Mouse (Mus musculus): ENCODE measurements at regions not wholly inside any gene's neighbourhood (a gene's known extent, or its start where the extent isn't known, plus 50 kb on each side); places are given as distances from the start of the nearest gene placed in this dataset.
"Not testable (repeated sequence)": the region's sequence is repeated elsewhere in the genome, so short reads cannot be mapped to it uniquely, and the experiment has no call there.

DNA sequence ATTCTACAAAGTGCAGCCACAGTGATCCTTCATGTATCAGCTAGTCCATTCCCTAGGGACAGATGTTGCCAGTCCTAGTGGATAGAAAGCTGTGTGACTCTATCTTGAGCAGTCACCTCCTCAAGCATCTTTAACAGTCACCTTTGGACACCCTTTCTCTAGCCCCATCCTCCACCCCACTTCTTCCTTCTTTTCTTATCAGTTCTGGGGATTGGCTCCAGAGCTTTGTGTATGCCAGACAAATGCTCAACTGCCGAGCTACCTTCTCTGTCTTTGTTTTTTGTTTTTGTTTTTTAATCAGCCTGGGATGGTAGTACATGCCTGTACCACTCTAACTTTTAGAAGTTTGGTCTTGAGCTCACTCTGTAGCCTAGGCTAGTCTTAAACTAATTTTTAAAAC is 96.7 kb downstream of the Cd24a start:
- Histone ChIP-seq H3K36me3 (no peaks in the 10 kb centered on the region), H3K27ac (ENCODE audit: poor library complexity, severe bottlenecking) (no peak overlapping the region), H3K4me3 (no peak overlapping the region), H3K4me1 (replicated peaks) (peaks cover 5% of the 10 kb centered on the region; the same call in 1 of the 2 replicates), H3K4me2 (no peak overlapping the region), H3K27me3 (replicated peaks) (no peaks in the 10 kb centered on the region), H3K9me3 (replicated peaks) (no peaks in the 10 kb centered on the region), H3K9ac (no peak overlapping the region)
- 41% methylated on average over 1 of the region's 1 CpGs for WGBS
- no peak for ATAC-seq (ENCODE audit: insufficient number of reproducible peaks, low FRiP score)

GRCm38 (mm10) chr10:43675495-43675894 is 97.4 kb downstream of the Cd24a start:
- not testable (repeated sequence) for H3K9ac ChIP-seq; H3K4me1 ChIP-seq (replicated peaks); H3K27me3 ChIP-seq (replicated peaks); H3K4me2 ChIP-seq; ATAC-seq (ENCODE audit: insufficient number of reproducible peaks, low FRiP score); H3K9me3 ChIP-seq (replicated peaks); H3K36me3 ChIP-seq; H3K27ac ChIP-seq (ENCODE audit: poor library complexity, severe bottlenecking); H3K4me3 ChIP-seq
- 80% methylated on average over 1 of the region's 1 CpGs for WGBS

DNA sequence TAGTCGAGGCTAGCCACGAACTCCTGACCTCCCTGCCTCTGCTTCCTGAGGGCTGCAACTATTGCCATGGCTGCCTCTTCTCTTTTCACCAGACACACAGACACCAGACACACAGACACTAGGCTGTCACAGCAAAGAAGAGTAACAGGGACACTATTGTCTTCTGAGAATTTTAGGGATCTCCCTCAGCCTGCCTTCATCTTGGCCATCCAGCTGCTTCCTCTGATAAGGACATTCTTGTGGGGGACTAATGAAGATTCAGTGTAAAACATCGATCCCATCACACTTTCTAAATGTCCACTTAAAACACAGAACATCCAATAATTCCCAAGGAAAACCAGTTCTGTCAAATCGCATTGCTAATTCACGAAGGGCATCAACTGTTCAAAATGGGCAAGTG is 98.2 kb downstream of the Cd24a start:
- no peak overlapping the region for H3K9ac ChIP-seq
- no peaks in the 10 kb centered on the region for H3K27me3 ChIP-seq (replicated peaks)
- no peak overlapping the region for H3K4me2 ChIP-seq
- H3K9me3 ChIP-seq (replicated peaks) = no peaks in the 10 kb centered on the region
- no peak overlapping the region for H3K27ac ChIP-seq (ENCODE audit: poor library complexity, severe bottlenecking)
- 68% methylated on average over 5 of the region's 5 CpGs for WGBS
- no peak overlapping the region for H3K4me3 ChIP-seq
- no peaks in the 10 kb centered on the region for H3K36me3 ChIP-seq
- no peak for ATAC-seq (ENCODE audit: insufficient number of reproducible peaks, low FRiP score)
- H3K4me1 ChIP-seq (replicated peaks) = no peaks in the 10 kb centered on the region

DNA sequence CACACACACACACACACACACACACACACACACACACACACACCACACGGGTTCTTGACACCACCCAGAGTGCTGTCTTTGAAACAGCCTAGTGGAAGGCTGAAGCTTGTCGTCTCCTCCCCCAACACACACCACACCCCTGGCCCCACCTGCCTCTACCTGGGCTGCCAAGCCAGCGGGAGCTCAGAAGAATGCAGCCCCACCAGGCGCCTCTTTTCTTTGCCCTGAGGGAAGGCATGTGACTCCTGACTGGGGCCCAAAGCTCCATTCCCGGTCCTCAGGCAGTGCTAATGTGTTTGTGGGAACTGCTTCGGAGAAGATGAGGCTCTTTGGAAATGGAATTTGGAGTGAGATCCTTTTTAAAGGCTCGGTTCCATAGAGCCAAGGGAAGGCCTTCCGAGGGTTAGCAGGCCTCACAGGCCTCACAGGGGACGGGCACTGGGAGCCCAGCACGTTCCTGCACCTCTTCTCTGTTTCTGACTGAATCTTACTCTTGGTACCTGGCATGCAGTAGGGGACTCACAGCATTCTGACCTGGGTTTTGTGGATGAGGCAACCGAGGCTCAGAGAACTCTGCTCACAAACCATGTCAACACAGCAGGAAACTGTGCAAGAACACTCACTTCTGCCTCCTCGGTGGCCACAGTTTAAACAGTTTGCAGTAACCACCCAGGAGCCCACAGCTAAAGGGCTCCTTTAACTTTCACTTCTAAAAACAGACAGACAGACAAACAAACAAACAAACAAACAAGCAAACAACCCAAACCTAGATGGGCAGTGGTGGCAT is 106.4 kb downstream of the Cd24a start:
- no peak for ATAC-seq (ENCODE audit: insufficient number of reproducible peaks, low FRiP score)
- Histone ChIP-seq H3K4me1 (replicated peaks) (peaks cover 10% of the 10 kb centered on the region), H3K27ac (ENCODE audit: poor library complexity, severe bottlenecking) (no peak overlapping the region), H3K4me2 (no peak overlapping the region), H3K4me3 (no peak overlapping the region), H3K36me3 (no peaks in the 10 kb centered on the region), H3K9ac (no peak overlapping the region), H3K9me3 (replicated peaks) (no peaks in the 10 kb centered on the region), H3K27me3 (replicated peaks) (no peaks in the 10 kb centered on the region)
- WGBS = 47% methylated on average over 12 of the region's 12 CpGs

- Histone ChIP-seq H3K9ac (peak overlapping the region; percentile 40), H3K4me1 (replicated peaks) (peaks cover 31% of the 10 kb centered on the region), H3K27me3 (replicated peaks) (no peaks in the 10 kb centered on the region), H3K4me2 (peak overlapping the region; percentile 43), H3K4me3 (no peak overlapping the region), H3K27ac (ENCODE audit: poor library complexity, severe bottlenecking) (0 out of 2 replicates have a peak overlapping the region, but pooled peaks have one; percentile 28), H3K36me3 (no peaks in the 10 kb centered on the region), H3K9me3 (replicated peaks) (no peaks in the 10 kb centered on the region)
- ATAC-seq (ENCODE audit: insufficient number of reproducible peaks, low FRiP score) = no peak
- WGBS = 12% methylated on average over 10 of the region's 10 CpGs
Measured at GRCm38 (mm10) chr10:43689161-43689913, 111.3 kb downstream of the Cd24a start.

DNA sequence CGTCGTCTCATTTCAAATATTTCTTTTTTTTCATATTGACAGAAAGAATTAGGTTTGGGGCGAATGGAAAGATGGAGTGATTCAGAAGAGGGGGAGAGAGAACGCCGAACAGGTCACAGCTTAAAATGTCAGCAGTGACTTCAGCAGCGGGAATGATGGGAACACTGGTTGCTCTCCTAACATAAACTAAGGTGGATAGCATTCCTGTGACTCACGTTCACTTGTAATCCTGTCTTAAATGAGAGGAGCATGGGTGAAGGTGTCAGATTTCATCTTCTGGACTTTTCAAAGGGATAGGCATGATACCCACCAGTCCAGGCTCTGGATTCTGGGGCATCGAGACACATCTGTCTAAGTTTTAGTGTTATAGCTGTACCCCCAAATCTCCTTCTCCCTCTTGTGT is 111.8 kb downstream of the Cd24a start:
- Histone ChIP-seq H3K4me1 (replicated peaks) (peaks cover 36% of the 10 kb centered on the region), H3K27me3 (replicated peaks) (no peaks in the 10 kb centered on the region), H3K4me3 (no peak overlapping the region), H3K27ac (ENCODE audit: poor library complexity, severe bottlenecking) (no peak overlapping the region), H3K36me3 (no peaks in the 10 kb centered on the region), H3K4me2 (peak overlapping the region; percentile 43), H3K9me3 (replicated peaks) (no peaks in the 10 kb centered on the region), H3K9ac (no peak overlapping the region)
- WGBS = 33% methylated on average over 8 of the region's 8 CpGs
- no peak for ATAC-seq (ENCODE audit: insufficient number of reproducible peaks, low FRiP score)

GRCm38 (mm10) chr10:43693974-43694373 is 115.9 kb downstream of the Cd24a start:
- Histone ChIP-seq H3K4me2 (no peak overlapping the region), H3K27ac (ENCODE audit: poor library complexity, severe bottlenecking) (no peak overlapping the region), H3K36me3 (no peaks in the 10 kb centered on the region), H3K9ac (no peak overlapping the region), H3K4me3 (no peak overlapping the region), H3K9me3 (replicated peaks) (no peaks in the 10 kb centered on the region), H3K4me1 (replicated peaks) (peaks cover 31% of the 10 kb centered on the region), H3K27me3 (replicated peaks) (no peaks in the 10 kb centered on the region)
- ATAC-seq (ENCODE audit: insufficient number of reproducible peaks, low FRiP score) = no peak
- 35% methylated on average over 5 of the region's 5 CpGs for WGBS

- WGBS = 24% methylated on average over 6 of the region's 6 CpGs
- Histone ChIP-seq H3K36me3 (no peaks in the 10 kb centered on the region), H3K9me3 (replicated peaks) (no peaks in the 10 kb centered on the region), H3K4me2 (no peak overlapping the region), H3K27ac (ENCODE audit: poor library complexity, severe bottlenecking) (no peak overlapping the region), H3K9ac (no peak overlapping the region), H3K4me1 (replicated peaks) (peaks cover 25% of the 10 kb centered on the region), H3K27me3 (replicated peaks) (no peaks in the 10 kb centered on the region), H3K4me3 (no peak overlapping the region)
- no peak for ATAC-seq (ENCODE audit: insufficient number of reproducible peaks, low FRiP score)
Measured at GRCm38 (mm10) chr10:43694508-43694907, 116.4 kb downstream of the Cd24a start.

DNA sequence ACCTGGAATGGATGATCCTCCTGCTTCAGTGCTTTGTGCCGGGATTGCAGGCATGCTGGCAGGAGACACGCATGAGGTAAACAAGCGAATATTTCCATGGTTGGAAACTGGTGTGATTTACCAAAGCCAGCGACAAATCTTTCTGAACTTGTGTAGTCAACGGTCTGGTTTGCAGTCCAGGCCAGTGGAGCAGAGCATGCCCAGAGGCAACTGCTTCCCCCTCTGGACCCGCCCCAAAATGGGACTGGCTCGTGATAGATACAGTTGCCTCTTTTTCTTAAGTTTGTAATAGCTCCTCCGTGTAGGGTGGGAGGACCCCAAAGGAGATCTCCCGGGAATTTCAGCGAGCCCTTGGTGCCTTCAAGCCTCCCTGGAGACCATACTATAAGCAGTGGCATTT is 117.4 kb downstream of the Cd24a start:
- no peak for ATAC-seq (ENCODE audit: insufficient number of reproducible peaks, low FRiP score)
- H3K4me1 ChIP-seq (replicated peaks) = peaks cover 16% of the 10 kb centered on the region
- H3K27ac ChIP-seq (ENCODE audit: poor library complexity, severe bottlenecking) = no peak overlapping the region
- H3K36me3 ChIP-seq = no peaks in the 10 kb centered on the region
- 74% methylated on average over 10 of the region's 10 CpGs for WGBS
- H3K27me3 ChIP-seq (replicated peaks) = no peaks in the 10 kb centered on the region
- H3K4me2 ChIP-seq = no peak overlapping the region
- no peaks in the 10 kb centered on the region for H3K9me3 ChIP-seq (replicated peaks)
- H3K9ac ChIP-seq = no peak overlapping the region
- H3K4me3 ChIP-seq = no peak overlapping the region

- Histone ChIP-seq H3K36me3 (no peaks in the 10 kb centered on the region), H3K9me3 (replicated peaks) (no peaks in the 10 kb centered on the region), H3K9ac (no peak overlapping the region), H3K4me1 (replicated peaks) (peaks cover 16% of the 10 kb centered on the region), H3K27ac (ENCODE audit: poor library complexity, severe bottlenecking) (no peak overlapping the region), H3K4me3 (no peak overlapping the region), H3K4me2 (no peak overlapping the region), H3K27me3 (replicated peaks) (no peaks in the 10 kb centered on the region)
- no peak for ATAC-seq (ENCODE audit: insufficient number of reproducible peaks, low FRiP score)
- WGBS = 57% methylated on average over 2 of the region's 2 CpGs
Measured at GRCm38 (mm10) chr10:43697917-43698316, 119.8 kb downstream of the Cd24a start.

GRCm38 (mm10) chr10:43700371-43701289 is 122.5 kb downstream of the Cd24a start:
- no peak overlapping the region for H3K4me2 ChIP-seq
- H3K27ac ChIP-seq (ENCODE audit: poor library complexity, severe bottlenecking) = no peak overlapping the region
- no peaks in the 10 kb centered on the region for H3K9me3 ChIP-seq (replicated peaks)
- no peaks in the 10 kb centered on the region for H3K27me3 ChIP-seq (replicated peaks)
- no peak overlapping the region for H3K4me3 ChIP-seq
- no peak overlapping the region for H3K9ac ChIP-seq
- ATAC-seq (ENCODE audit: insufficient number of reproducible peaks, low FRiP score) = no peak
- no peaks in the 10 kb centered on the region for H3K4me1 ChIP-seq (replicated peaks)
- 82% methylated on average over 13 of the region's 13 CpGs for WGBS
- H3K36me3 ChIP-seq = no peaks in the 10 kb centered on the region

Measured in heart, embryonic 12.5 days (tissue).